Mouse (Mus musculus) C2C12 (cell line): ENCODE measurements around the gene Arhgap15. TPM values are rescaled to one million over a fixed set of nuclear protein-coding genes. Genes with fewer than 3 reads are reported as not detected.

Source experiments
- H3K27me3 ChIP-seq: one replicate; pipeline ENCODE4 v1.6.1; 2011; ENCODE audit not compliant: control insufficient read depth, insufficient read depth, insufficient read length
- H3K36me3 ChIP-seq: one replicate; pipeline ENCODE4 v1.6.1; 2011; ENCODE audit not compliant: control insufficient read depth, insufficient read depth
- H3K4me3 ChIP-seq: one replicate; pipeline ENCODE4 v1.5.1; 2011; ENCODE audit warnings: mild to moderate bottlenecking, control low read depth; ENCODE audit not compliant: poor library complexity, insufficient read depth, severe bottlenecking
- H3K79me2 ChIP-seq: one replicate; pipeline ENCODE4 v1.6.1; 2011; ENCODE audit not compliant: control insufficient read depth, insufficient read depth
- H3K79me3 ChIP-seq: one replicate; pipeline ENCODE4 v1.6.1; 2011; ENCODE audit warnings: low read depth, control low read depth
- H3ac ChIP-seq: one replicate; pipeline ENCODE3; 2011; ENCODE audit warnings: low read depth; ENCODE audit not compliant: control insufficient read depth, insufficient read length
- CEBPB ChIP-seq: IDR thresholded peaks from one replicate; pipeline ENCODE4 v1.6.1; 2011; ENCODE audit warnings: low read depth, mild to moderate bottlenecking, control low read depth, moderate library complexity
- CTCF ChIP-seq: IDR thresholded peaks from one replicate; pipeline ENCODE4 v1.5.1; 2011; ENCODE audit not compliant: control insufficient read depth, insufficient read depth, insufficient read length
- FOSL1 ChIP-seq: IDR thresholded peaks from one replicate; pipeline ENCODE4 v1.8.0; 2011; ENCODE audit warnings: mild to moderate bottlenecking, low read length; ENCODE audit not compliant: poor library complexity, insufficient read depth, severe bottlenecking
- MAX ChIP-seq: IDR thresholded peaks from one replicate; pipeline ENCODE4 v1.6.1; 2011; ENCODE audit warnings: mild to moderate bottlenecking, control low read depth
- MYOD1 ChIP-seq: IDR thresholded peaks from one replicate; pipeline ENCODE4 v1.6.1; 2011; ENCODE audit warnings: low read depth; ENCODE audit not compliant: control insufficient read depth, insufficient read length
- MYOG ChIP-seq: IDR thresholded peaks from one replicate; pipeline ENCODE4 v1.6.1; 2011; ENCODE audit not compliant: control insufficient read depth, insufficient read length; ENCODE audit errors: extremely low read depth
- USF1 ChIP-seq: IDR thresholded peaks from one replicate; pipeline ENCODE4 v1.6.1; 2011; ENCODE audit warnings: low read depth, mild to moderate bottlenecking, control low read depth, moderate library complexity
- polyA plus RNA-seq: library from polyadenylated mRNA; unstranded; fragments of >200 nt; fragmentation: generic; extraction: Trizol; gene quantifications from one replicate; pipeline ENCODE4 v1.2.1, GENCODE M21; 2012; ENCODE audit warnings: missing spikeins

Gene Arhgap15
- polyA plus RNA-seq, 1 experiment, result not detected

DNA sequence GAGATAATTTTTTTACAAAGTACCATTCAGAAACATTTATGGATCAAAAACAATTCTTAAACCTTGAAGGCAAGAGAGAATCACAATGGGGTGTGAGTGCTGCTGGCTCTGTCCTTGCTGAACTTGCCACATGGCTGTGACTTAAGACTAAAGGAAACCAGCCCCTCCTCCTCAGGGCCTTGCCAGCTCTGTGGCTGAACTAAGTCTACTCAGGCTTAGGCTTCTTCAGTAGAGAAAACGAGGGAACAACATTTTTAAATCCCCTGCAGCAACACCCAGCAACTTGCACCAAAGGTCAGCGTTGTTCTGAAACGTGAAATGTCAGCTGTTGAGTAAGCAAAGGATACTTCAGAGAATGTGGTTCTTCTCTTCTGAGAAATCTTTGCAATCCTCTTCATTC is 417.2 kb downstream of the Arhgap15 start:
- TF ChIP-seq FOSL1, result no peak
- no peak for TF ChIP-seq MYOD1
- no peak for TF ChIP-seq CTCF
- no peak for TF ChIP-seq MYOG
- no peak for TF ChIP-seq MAX
- no peak for TF ChIP-seq USF1
- no peak for TF ChIP-seq CEBPB
- Histone ChIP-seq H3K4me3 (no peak overlapping the region), H3K27me3 (no peaks in the 10 kb centered on the region), H3K79me2 (no peaks in the 10 kb centered on the region), H3K79me3 (no peaks in the 10 kb centered on the region), H3K36me3 (no peaks in the 10 kb centered on the region), H3ac (no peak overlapping the region)

DNA sequence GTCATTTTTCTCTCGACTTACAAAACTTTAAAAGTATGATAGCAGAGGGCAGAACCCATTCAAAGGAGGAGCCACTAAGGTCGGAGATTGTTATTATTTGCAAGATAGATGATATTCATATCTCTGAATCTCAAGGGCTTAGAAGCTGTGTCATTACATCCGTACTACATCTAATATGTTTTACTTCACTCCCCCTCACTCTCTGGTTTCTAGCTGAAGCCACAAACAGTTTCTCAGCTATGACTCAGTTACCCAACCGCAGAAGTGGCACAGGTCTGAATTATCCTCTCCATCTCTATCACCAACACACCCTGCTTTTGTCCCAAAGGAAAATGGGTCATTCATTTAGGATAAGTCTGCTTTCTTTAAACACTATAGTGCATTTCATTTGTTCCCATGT is 418.1 kb downstream of the Arhgap15 start:
- TF ChIP-seq FOSL1 (no peak), CTCF (no peak), MYOD1 (no peak), CEBPB (no peak), MYOG (no peak), MAX (no peak), USF1 (no peak)
- H3K36me3 ChIP-seq, result no peaks in the 10 kb centered on the region
- no peaks in the 10 kb centered on the region for H3K79me2 ChIP-seq
- no peak overlapping the region for H3K4me3 ChIP-seq
- no peaks in the 10 kb centered on the region for H3K27me3 ChIP-seq
- no peaks in the 10 kb centered on the region for H3K79me3 ChIP-seq
- H3ac ChIP-seq, result no peak overlapping the region

DNA sequence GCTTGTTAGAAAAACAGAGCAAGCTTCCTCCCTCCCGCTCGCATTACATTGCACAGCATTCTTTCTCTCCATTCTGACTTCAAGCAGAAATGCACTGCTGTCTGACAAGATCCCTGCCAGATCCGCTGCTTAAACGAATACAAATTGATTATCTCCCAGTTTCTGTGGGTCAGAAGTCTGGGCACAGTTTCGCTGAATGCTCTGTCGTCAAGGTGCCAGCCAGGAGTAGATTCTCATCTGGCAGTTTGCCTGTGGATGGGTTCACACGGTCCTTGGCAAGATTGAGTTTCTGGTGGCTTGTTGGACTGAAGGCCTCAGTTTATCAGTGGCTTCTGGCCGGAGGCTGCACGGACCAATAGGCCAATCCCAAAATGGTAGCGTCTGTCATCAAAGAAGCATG is 435.9 kb downstream of the Arhgap15 start:
- TF ChIP-seq MYOG (no peak), MAX (no peak), FOSL1 (no peak), CEBPB (no peak), CTCF (no peak), USF1 (no peak), MYOD1 (no peak)
- H3K27me3 ChIP-seq, result no peaks in the 10 kb centered on the region
- no peaks in the 10 kb centered on the region for H3K79me3 ChIP-seq
- H3K4me3 ChIP-seq, result no peak overlapping the region
- H3ac ChIP-seq, result no peak overlapping the region
- no peaks in the 10 kb centered on the region for H3K36me3 ChIP-seq
- no peaks in the 10 kb centered on the region for H3K79me2 ChIP-seq

DNA sequence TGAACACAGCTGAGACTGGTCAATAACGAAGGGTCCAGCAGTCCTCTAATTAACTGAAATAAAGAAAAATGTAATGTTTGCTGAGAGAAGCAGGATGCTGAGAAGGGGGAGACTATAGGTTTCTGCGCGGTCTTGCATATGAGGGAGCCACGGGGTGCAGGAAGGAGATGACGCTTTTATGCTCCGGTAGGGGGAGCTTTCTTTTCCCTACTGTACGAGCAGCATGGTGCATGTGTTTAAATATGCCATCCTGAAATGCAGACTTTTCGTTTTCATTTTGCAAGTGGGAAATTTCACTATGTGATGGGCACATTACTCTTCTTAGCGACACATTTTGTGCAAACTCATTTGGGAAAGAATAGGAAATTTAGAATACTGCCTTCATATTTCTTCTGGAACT is 442.1 kb downstream of the Arhgap15 start:
- H3K79me3 ChIP-seq, result no peaks in the 10 kb centered on the region
- no peak for TF ChIP-seq USF1
- no peaks in the 10 kb centered on the region for H3K79me2 ChIP-seq
- H3K36me3 ChIP-seq, result no peaks in the 10 kb centered on the region
- H3K27me3 ChIP-seq, result no peaks in the 10 kb centered on the region
- no peak overlapping the region for H3ac ChIP-seq
- no peak overlapping the region for H3K4me3 ChIP-seq

DNA sequence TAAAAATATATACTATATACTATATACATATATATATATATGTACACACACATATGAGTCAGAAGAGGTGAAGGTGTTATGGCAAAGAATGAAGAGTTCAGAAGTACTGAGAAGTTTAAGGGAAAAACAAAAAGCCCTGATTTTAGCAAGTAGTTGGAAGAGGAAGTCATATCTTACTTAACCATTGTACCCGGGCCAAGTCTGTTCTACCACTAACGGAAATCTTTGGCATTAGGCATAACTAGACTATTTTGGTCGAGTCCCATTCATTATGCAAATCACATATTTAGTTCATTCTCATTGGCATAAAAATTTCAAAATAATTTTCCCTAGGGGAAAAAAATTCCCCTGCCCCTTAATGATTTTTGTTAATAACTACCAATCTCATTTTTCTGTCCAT is 443.4 kb downstream of the Arhgap15 start:
- H3ac ChIP-seq, result no peak overlapping the region
- no peaks in the 10 kb centered on the region for H3K79me2 ChIP-seq
- H3K36me3 ChIP-seq, result no peaks in the 10 kb centered on the region
- no peaks in the 10 kb centered on the region for H3K27me3 ChIP-seq
- TF ChIP-seq CEBPB (no peak), USF1 (no peak), CTCF (no peak), FOSL1 (no peak), MYOD1 (no peak), MYOG (no peak), MAX (no peak)
- H3K4me3 ChIP-seq, result no peak overlapping the region
- H3K79me3 ChIP-seq, result no peaks in the 10 kb centered on the region

DNA sequence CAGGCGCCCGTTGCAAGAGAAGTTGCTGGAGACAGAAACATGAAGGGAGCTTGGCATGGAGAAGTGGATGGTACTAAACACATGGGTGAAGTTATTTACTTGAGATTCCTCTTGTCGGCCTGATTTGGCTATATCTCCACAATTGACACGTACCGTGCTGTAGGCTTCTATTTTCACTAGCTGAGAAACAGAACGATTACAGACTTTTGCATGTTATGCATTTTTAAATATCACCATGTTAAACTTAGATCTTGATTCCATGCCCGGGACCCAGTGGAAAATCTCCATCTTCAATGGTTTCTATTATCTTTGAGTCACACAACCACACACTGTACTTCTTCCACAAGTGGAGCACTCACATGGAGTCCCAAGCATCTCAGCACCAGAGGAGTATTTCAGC is 466.9 kb downstream of the Arhgap15 start:
- TF ChIP-seq MYOD1 (no peak), CTCF (no peak), CEBPB (no peak), USF1 (no peak), MAX (no peak), MYOG (no peak), FOSL1 (no peak)
- Histone ChIP-seq H3K79me3 (no peaks in the 10 kb centered on the region), H3K27me3 (no peaks in the 10 kb centered on the region), H3ac (no peak overlapping the region), H3K79me2 (no peaks in the 10 kb centered on the region), H3K4me3 (no peak overlapping the region), H3K36me3 (no peaks in the 10 kb centered on the region)
